9 mouse cellular contexts compared by ENCODE assay signal in the genomic region with DNA sequence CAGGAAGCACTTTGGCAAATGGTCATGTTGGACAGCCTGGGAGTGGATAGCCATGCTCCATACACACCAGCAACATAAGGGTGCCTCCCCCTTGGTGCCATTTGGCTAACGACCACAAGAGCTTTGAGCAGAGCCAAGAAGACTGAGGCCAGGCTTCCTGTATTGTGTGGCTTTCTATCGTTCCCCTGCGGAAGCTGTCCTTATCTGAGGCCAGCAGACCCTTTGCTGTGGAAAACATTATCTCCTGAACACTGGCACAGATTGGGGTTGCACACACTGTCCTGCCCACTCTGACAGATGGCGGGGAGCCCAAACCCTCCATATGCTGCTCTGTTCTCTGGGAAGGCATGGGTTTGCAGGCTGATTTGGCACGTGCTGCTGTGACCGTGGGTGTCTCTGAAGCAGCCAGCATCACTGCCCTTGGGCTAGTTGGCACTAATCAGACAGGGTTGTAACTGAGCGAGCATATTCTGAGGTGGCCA.
DNase-seq lines count a peak whose midpoint lies in the region; ATAC-seq lines count a peak whose summit lies in the region.
"Had no signal": no experiment of that assay in that cellular context is flagged by ENCODE, and none has a peak within 500 bp of the region (broad histone marks: within the 10 kb centered on the region; RNA-seq: fewer than 3 reads in every experiment).

No protein-coding gene starts in this region.

- no peak overlapping the region for H3K4me2 ChIP-seq in forebrain, embryonic 13.5 days
- H3K4me2 ChIP-seq in forebrain, embryonic 11.5 days (ENCODE audit: low read depth, low read length, severe bottlenecking) = no peak overlapping the region
- no peak overlapping the region for H3K4me2 ChIP-seq in heart, embryonic 16.5 days (ENCODE audit: low read depth, low read length)
- no peak overlapping the region for H3K4me2 ChIP-seq in kidney, embryonic 15.5 days

- DNase-seq in forebrain, embryonic 11.5 days (ENCODE audit: low spot score) = no peak
- peak; percentile 98 for DNase-seq in cerebellum, adult 8-10 months
- DNase-seq in left cerebral cortex, postnatal 36 days (ENCODE audit: low spot score in 2 of 2) = peak; percentile 86 to 93
- DNase-seq in right cerebral cortex, postnatal 25 days = peak; percentile 85
- DNase-seq in lung, postnatal 10 days = no peak

- H3K9me3 ChIP-seq in forebrain, embryonic 13.5 days (replicated peaks) = no peaks in the 10 kb centered on the region
- H3K9me3 ChIP-seq in forebrain, embryonic 11.5 days (ENCODE audit: control insufficient read depth, low read length) = no peaks in the 10 kb centered on the region
- no peaks in the 10 kb centered on the region for H3K9me3 ChIP-seq in heart, embryonic 16.5 days (replicated peaks; ENCODE audit: control insufficient read depth, low read length)
- no peaks in the 10 kb centered on the region for H3K9me3 ChIP-seq in kidney, embryonic 15.5 days (replicated peaks)

- peak overlapping the region; percentile 49 for H3K27ac ChIP-seq in forebrain, embryonic 13.5 days
- H3K27ac ChIP-seq in forebrain, embryonic 11.5 days (ENCODE audit: low read depth, low read length) = no peak overlapping the region
- no peak overlapping the region for H3K27ac ChIP-seq in heart, embryonic 16.5 days (ENCODE audit: low read length)
- no peak overlapping the region for H3K27ac ChIP-seq in kidney, embryonic 15.5 days
- H3K27ac ChIP-seq: kidney, postnatal 0 days had no signal

- intact Hi-C loops in left cerebral cortex, postnatal 36 days (cut with DNase I) = loop anchor here (2.0 to 5.0 kb wide), 2 partner anchors 18 to 52 kb away; no protein-coding TSS in a partner anchor

- whole genome bisulfite sequencing in forebrain, embryonic 13.5 days = 74% methylated on average over 7 of the region's 7 CpGs
- 86% methylated on average over 7 of the region's 7 CpGs for WGBS in forebrain, embryonic 11.5 days
- WGBS in heart, embryonic 16.5 days = 44% methylated on average over 7 of the region's 7 CpGs
- 62% methylated on average over 7 of the region's 7 CpGs for WGBS in kidney, embryonic 15.5 days

- no peaks in the 10 kb centered on the region for H3K27me3 ChIP-seq in forebrain, embryonic 13.5 days
- H3K27me3 ChIP-seq in forebrain, embryonic 11.5 days (ENCODE audit: control insufficient read depth, insufficient read depth, low read length) = no peaks in the 10 kb centered on the region
- H3K27me3 ChIP-seq in heart, embryonic 16.5 days (ENCODE audit: control insufficient read depth, insufficient read depth, low read length) = no peaks in the 10 kb centered on the region
- no peaks in the 10 kb centered on the region for H3K27me3 ChIP-seq in kidney, embryonic 15.5 days

- peak; percentile 86 for ATAC-seq in forebrain, embryonic 13.5 days
- no peak for ATAC-seq in forebrain, embryonic 11.5 days (replicated peaks; ENCODE audit: low FRiP score)
- peak; percentile 73; the same call in 1 of the 2 replicates for ATAC-seq in heart, embryonic 16.5 days (replicated peaks; ENCODE audit: extremely low read depth, insufficient read depth, low FRiP score)
- ATAC-seq in kidney, embryonic 15.5 days (replicated peaks; ENCODE audit: low FRiP score) = no peak

- no peak overlapping the region for H3K4me3 ChIP-seq in forebrain, embryonic 13.5 days
- H3K4me3 ChIP-seq in forebrain, embryonic 11.5 days (ENCODE audit: low read depth, low read length) = no peak overlapping the region
- no peak overlapping the region for H3K4me3 ChIP-seq in heart, embryonic 16.5 days (ENCODE audit: low read length)
- no peak overlapping the region for H3K4me3 ChIP-seq in kidney, embryonic 15.5 days (replicated peaks)

- peaks cover 13% of the 10 kb centered on the region for H3K4me1 ChIP-seq in forebrain, embryonic 13.5 days
- no peaks in the 10 kb centered on the region for H3K4me1 ChIP-seq in forebrain, embryonic 11.5 days (replicated peaks; ENCODE audit: control insufficient read depth, insufficient read depth, low read length)
- H3K4me1 ChIP-seq in heart, embryonic 16.5 days (ENCODE audit: control insufficient read depth, insufficient read depth, low read length) = no peaks in the 10 kb centered on the region
- H3K4me1 ChIP-seq in kidney, embryonic 15.5 days = no peaks in the 10 kb centered on the region

- H3K36me3 ChIP-seq in forebrain, embryonic 13.5 days (ENCODE audit: poor library complexity, severe bottlenecking) = no peaks in the 10 kb centered on the region
- H3K36me3 ChIP-seq in forebrain, embryonic 11.5 days (ENCODE audit: control insufficient read depth, insufficient read depth, low read length) = no peaks in the 10 kb centered on the region
- no peaks in the 10 kb centered on the region for H3K36me3 ChIP-seq in heart, embryonic 16.5 days (ENCODE audit: control insufficient read depth, insufficient read depth)
- no peaks in the 10 kb centered on the region for H3K36me3 ChIP-seq in kidney, embryonic 15.5 days

- no peak overlapping the region for H3K9ac ChIP-seq in forebrain, embryonic 13.5 days
- no peak overlapping the region for H3K9ac ChIP-seq in forebrain, embryonic 11.5 days (ENCODE audit: low read length)
- no peak overlapping the region for H3K9ac ChIP-seq in heart, embryonic 16.5 days (ENCODE audit: low read length)
- H3K9ac ChIP-seq in kidney, embryonic 15.5 days = no peak overlapping the region

Comparison
In these comparisons a context has a peak if more than half of its experiments do, and no peak if none do; other contexts are left out.
1. ATAC-seq: peak in forebrain, embryonic 13.5 days (single experiment) and heart, embryonic 16.5 days (single experiment); none in forebrain, embryonic 11.5 days (single experiment) and kidney, embryonic 15.5 days (single experiment).
2. DNase-seq: peak in cerebellum, adult 8-10 months (single experiment), left cerebral cortex, postnatal 36 days (2 of 2) and right cerebral cortex, postnatal 25 days (single experiment); none in forebrain, embryonic 11.5 days (single experiment) and lung, postnatal 10 days (single experiment).